Mouse (Mus musculus): Measurements from ENCODE around the gene Hbq1b. TPM values are rescaled to one million over a fixed set of nuclear protein-coding genes. Genes with fewer than 3 reads are reported as not detected.
"Not testable (repeated sequence)": the region's sequence is repeated elsewhere in the genome, so short reads cannot be mapped to it uniquely, and the experiment has no call there.

The Hbq1b gene
- total RNA-seq, 2 experiments from 2014 or later: not detected

- ATAC-seq (replicated peaks; ENCODE audit: poor library complexity, severe bottlenecking): peak; percentile 93
These were observed 19.4 kb upstream of the Hbq1b start, which contains the start of gene Nprl3 for GRCm38 (mm10) chr11:32267188-32267884. Nprl3 (minus strand) TSS chr11:32267707.

GRCm38 (mm10) chr11:32267964-32268363 is 18.8 kb upstream of the Hbq1b start:
- ATAC-seq (replicated peaks; ENCODE audit: poor library complexity, severe bottlenecking): no peak

- ATAC-seq (replicated peaks; ENCODE audit: poor library complexity, severe bottlenecking): no peak
These were observed 17.8 kb upstream of the Hbq1b start for GRCm38 (mm10) chr11:32268952-32269351.

GRCm38 (mm10) chr11:32271178-32271577 is 15.6 kb upstream of the Hbq1b start:
- ATAC-seq (replicated peaks; ENCODE audit: poor library complexity, severe bottlenecking): no peak

GRCm38 (mm10) chr11:32276347-32276746 is 10.4 kb upstream of the Hbq1b start, which contains the start of gene Hba-x:
Hba-x (plus strand) TSS chr11:32276400.
- ATAC-seq (replicated peaks; ENCODE audit: poor library complexity, severe bottlenecking): no peak

- ATAC-seq (replicated peaks; ENCODE audit: poor library complexity, severe bottlenecking): no peak
These were observed 8.9 kb upstream of the Hbq1b start for GRCm38 (mm10) chr11:32277736-32278457.

GRCm38 (mm10) chr11:32278458-32278957 is 8.3 kb upstream of the Hbq1b start:
- ATAC-seq (replicated peaks; ENCODE audit: poor library complexity, severe bottlenecking): no peak

- no peak for ATAC-seq (replicated peaks; ENCODE audit: poor library complexity, severe bottlenecking)
These were observed 6.1 kb upstream of the Hbq1b start for GRCm38 (mm10) chr11:32280646-32281045.

- ATAC-seq (replicated peaks; ENCODE audit: poor library complexity, severe bottlenecking): no peak
These were observed 5.2 kb upstream of the Hbq1b start for GRCm38 (mm10) chr11:32281416-32282144.

- ATAC-seq (replicated peaks; ENCODE audit: poor library complexity, severe bottlenecking): peak; percentile 17; the same call in 1 of the 2 replicates
These were observed 3.5 kb upstream of the Hbq1b start, which contains the start of gene Hba-a1 for GRCm38 (mm10) chr11:32283091-32283777. Hba-a1 (plus strand) TSS chr11:32283511.

GRCm38 (mm10) chr11:32284582-32284981 is 2.2 kb upstream of the Hbq1b start:
- not testable (repeated sequence) for ATAC-seq (replicated peaks; ENCODE audit: poor library complexity, severe bottlenecking)

- no peak for ATAC-seq (replicated peaks; ENCODE audit: poor library complexity, severe bottlenecking)
These were observed 1.6 kb upstream of the Hbq1b start for GRCm38 (mm10) chr11:32285031-32285775.

- not testable (repeated sequence) for ATAC-seq (replicated peaks; ENCODE audit: poor library complexity, severe bottlenecking)
These were observed 878 bp upstream of the Hbq1b start for GRCm38 (mm10) chr11:32285887-32286286.

- ATAC-seq (replicated peaks; ENCODE audit: poor library complexity, severe bottlenecking): no peak
These were observed 694 bp downstream of the Hbq1b start for GRCm38 (mm10) chr11:32287493-32287825.

- not testable (repeated sequence) for ATAC-seq (replicated peaks; ENCODE audit: poor library complexity, severe bottlenecking)
These were observed 6.1 kb downstream of the Hbq1b start for GRCm38 (mm10) chr11:32292819-32293218.

GRCm38 (mm10) chr11:32293479-32293878 is 6.7 kb downstream of the Hbq1b start:
- ATAC-seq (replicated peaks; ENCODE audit: poor library complexity, severe bottlenecking): not testable (repeated sequence)

GRCm38 (mm10) chr11:32296203-32296602 is 9.4 kb downstream of the Hbq1b start, which contains the start of gene Hba-a2:
Hba-a2 (plus strand) TSS chr11:32296489.
- peak; percentile 31; the same call in 1 of the 2 replicates for ATAC-seq (replicated peaks; ENCODE audit: poor library complexity, severe bottlenecking)

- ATAC-seq (replicated peaks; ENCODE audit: poor library complexity, severe bottlenecking): not testable (repeated sequence)
These were observed 10.7 kb downstream of the Hbq1b start for GRCm38 (mm10) chr11:32297417-32297816.

- no peak for ATAC-seq (replicated peaks; ENCODE audit: poor library complexity, severe bottlenecking)
These were observed 11.2 kb downstream of the Hbq1b start for GRCm38 (mm10) chr11:32297866-32298531.

Measured in granulocyte monocyte progenitor cell, adult 5-6 weeks (primary cell).